Mouse (Mus musculus) lung, postnatal 0 days (tissue): ENCODE results near the gene Wnt10a.

Experiments
- CTCF ChIP-seq: IDR thresholded peaks from 2 replicates; pipeline ENCODE4 v1.5.1; 2016; ENCODE audit warnings: antibody characterized with exemption, mild to moderate bottlenecking
- EP300 ChIP-seq: IDR thresholded peaks from 2 replicates; pipeline ENCODE4 v1.6.1; 2016; ENCODE audit warnings: antibody characterized with exemption, mild to moderate bottlenecking, control low read depth

DNA sequence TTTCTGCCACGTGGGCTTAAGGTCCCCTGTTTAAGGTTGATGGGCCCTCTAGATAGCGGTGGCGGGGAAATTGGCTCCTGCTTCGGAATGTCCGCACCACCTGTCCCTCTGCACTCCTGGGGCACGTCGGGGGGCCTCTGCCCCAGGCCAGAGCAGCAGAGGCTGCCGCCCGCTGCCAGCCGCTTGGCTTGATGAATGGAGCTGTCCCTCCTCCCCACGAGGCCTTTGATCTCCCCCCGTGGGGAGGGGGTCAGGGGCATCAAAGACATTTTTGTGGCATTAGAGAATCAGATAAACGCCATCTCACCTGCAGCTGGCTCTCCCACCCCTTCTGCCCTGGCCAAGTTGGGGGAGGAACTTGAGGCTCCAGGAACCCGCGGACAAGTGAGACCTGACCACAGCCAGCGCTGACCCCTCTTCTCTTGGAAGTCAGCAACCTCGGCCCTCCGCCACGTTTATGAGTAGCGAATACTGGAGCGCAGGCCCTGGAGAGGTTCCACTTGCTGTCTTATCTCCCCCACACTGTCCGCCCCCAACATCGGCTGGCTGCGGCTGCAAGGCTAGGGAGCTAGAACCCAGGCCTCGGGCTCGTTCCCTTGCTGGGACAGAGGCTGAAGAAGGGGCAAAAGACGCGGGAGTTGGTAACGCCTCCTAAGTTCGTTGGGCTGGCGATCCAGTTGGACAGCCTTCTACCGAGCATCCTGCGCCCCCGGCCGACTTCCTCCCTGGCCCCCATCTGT is 20.4 kb upstream of the Wnt10a start:
- TF ChIP-seq EP300 (no peak), CTCF (no peak)
